Mouse (Mus musculus) myocyte (in vitro differentiated cells): ENCODE data around the gene Dynll1.

Source experiments
- CEBPB ChIP-seq: IDR thresholded peaks from 2 replicates; pipeline ENCODE4 v1.6.1; 2011; ENCODE audit warnings: mild to moderate bottlenecking, moderate library complexity; ENCODE audit not compliant: poor library complexity, insufficient read depth, severe bottlenecking
- E2F4 ChIP-seq: IDR thresholded peaks from one replicate; pipeline ENCODE4 v1.6.1; 2011; ENCODE audit warnings: mild to moderate bottlenecking, control low read depth, moderate library complexity; ENCODE audit not compliant: insufficient read depth
- MAX ChIP-seq: IDR thresholded peaks from one replicate; pipeline ENCODE4 v1.6.1; 2011; ENCODE audit warnings: low read depth, mild to moderate bottlenecking, control low read depth
- MYOD1 ChIP-seq, 3 experiments: IDR thresholded peaks; one replicate each; pipeline ENCODE4 v1.6.1; 2011; ENCODE audit warnings: control low read depth in 2 of 3, low read depth in 2 of 3, mild to moderate bottlenecking in 2 of 3, moderate library complexity in 1 of 3; ENCODE audit not compliant: insufficient read length in 2 of 3, control insufficient read depth in 1 of 3
- POLR2A ChIP-seq: IDR thresholded peaks from one replicate; pipeline ENCODE4 v1.6.1; 2011; ENCODE audit warnings: low read depth, mild to moderate bottlenecking, control low read depth, moderate library complexity; ENCODE audit not compliant: insufficient read length
- POLR2AphosphoS2 ChIP-seq: IDR thresholded peaks from one replicate; pipeline ENCODE4 v1.6.1; 2011; ENCODE audit warnings: low read depth, control low read depth; ENCODE audit not compliant: insufficient read length
- REST ChIP-seq: IDR thresholded peaks from one replicate; pipeline ENCODE4 v1.6.1; 2011; ENCODE audit warnings: mild to moderate bottlenecking, control low read depth, moderate library complexity; ENCODE audit not compliant: insufficient read depth, insufficient read length
- SRF ChIP-seq: IDR thresholded peaks from one replicate; pipeline ENCODE4 v1.6.1; 2011; ENCODE audit warnings: low read depth; ENCODE audit not compliant: control insufficient read depth, insufficient read length
- TCF12 ChIP-seq: IDR thresholded peaks from one replicate; pipeline ENCODE4 v1.6.1; 2011; ENCODE audit warnings: mild to moderate bottlenecking, control low read depth; ENCODE audit not compliant: poor library complexity, insufficient read depth, severe bottlenecking
- TCF3 ChIP-seq: IDR thresholded peaks from one replicate; pipeline ENCODE4 v1.6.1; 2011; ENCODE audit warnings: low read depth, control low read depth; ENCODE audit not compliant: insufficient read length
- USF1 ChIP-seq: IDR thresholded peaks from one replicate; pipeline ENCODE4 v1.6.1; 2011; ENCODE audit warnings: low read depth, mild to moderate bottlenecking, control low read depth, moderate library complexity

DNA sequence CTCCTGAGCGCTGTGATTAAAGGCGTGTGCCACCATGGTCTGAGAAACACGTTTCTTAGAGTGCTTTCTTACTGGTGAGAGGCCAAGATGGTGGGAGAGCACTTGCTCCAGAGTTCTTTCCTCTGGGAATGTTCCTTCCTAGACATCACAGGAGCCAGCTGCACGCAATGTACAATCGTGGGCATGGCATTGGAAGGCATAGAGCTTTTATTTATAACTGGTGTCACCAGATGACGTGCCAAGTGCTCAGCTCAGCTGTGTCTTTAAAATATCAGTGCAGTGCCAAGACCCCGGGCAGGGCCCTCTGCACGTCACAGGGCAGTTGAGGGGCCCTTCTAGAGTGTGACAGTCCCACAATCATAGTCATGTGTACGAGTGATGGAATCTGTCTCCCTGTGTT is 30.2 kb upstream of the Dynll1 start:
- TF ChIP-seq TCF12 (no peak), POLR2A (no peak), USF1 (no peak), MAX (no peak), SRF (no peak), E2F4 (no peak), CEBPB (no peak), POLR2AphosphoS2 (no peak), MYOD1 (IDR thresholded peaks at IDR 0.05; ENCODE audit: control insufficient read depth in 1 of 3, insufficient read length in 2 of 3, low read depth in 2 of 3) (no peak), REST (no peak), TCF3 (no peak)
